Mouse (Mus musculus) kidney, postnatal 14 days (tissue): ENCODE results near the gene Gm13276.
A peak's percentile ranks its signal among the peaks of the same experiment; 100 is the strongest.
"Not testable (repeated sequence)": the region's sequence is repeated elsewhere in the genome, so short reads cannot be mapped to it uniquely, and the experiment has no call there.

Experiments used
- DNase-seq: peaks from one replicate; pipeline ENCODE4 v3.0.0; 2022; ENCODE audit warnings: mixed read lengths

Gene Gm13276

GRCm38 (mm10) chr4:88785409-88785808, at the start of gene Gm13276:
Gene Gm13276, plus strand, starts transcription at chr4:88785709.
- DNase-seq, result not testable (repeated sequence)

DNA sequence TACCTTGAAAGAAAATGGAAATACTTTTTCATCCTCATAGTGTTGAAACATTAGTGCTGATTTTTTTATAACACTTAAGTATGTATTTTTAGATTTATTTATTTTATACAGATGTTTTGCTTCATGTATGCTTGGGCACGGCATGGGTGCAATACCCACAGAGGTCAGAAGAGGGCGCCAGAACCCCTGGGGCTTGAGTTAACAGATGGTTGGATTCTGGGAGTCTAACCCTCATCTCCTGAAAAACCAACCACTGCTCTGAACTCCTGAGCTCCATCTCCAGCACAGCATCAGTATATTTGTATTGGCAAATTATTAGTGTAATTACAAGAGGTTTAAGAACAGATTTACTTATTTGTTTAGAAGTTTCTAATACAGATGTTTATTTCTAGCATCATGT, 47.0 kb upstream of the Gm13276 start:
- DNase-seq, result peak; percentile 71

- no peak for DNase-seq
These were observed 46.5 kb upstream of the Gm13276 start for GRCm38 (mm10) chr4:88739036-88739435.

DNA sequence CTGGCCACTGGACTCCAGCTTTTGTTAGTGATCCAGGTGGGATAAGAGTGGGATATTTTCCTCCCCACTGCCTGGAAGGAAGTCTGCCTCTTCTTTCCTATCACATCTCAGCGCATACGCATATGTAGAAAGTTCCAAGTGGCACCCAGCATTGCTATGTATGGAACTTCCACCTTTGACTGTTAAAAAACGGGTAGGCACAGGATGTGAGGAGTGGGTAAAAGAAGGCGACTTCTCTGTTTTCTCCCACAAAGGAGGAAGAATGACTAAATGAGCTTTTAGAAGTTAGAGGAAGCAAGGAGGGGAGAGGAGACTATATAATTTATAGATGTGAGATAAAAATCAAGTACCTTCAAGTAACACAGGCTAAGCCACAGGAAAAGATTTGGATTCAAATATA, 44.1 kb upstream of the Gm13276 start:
- DNase-seq, result no peak

- DNase-seq, result no peak
These were observed 42.6 kb upstream of the Gm13276 start for GRCm38 (mm10) chr4:88742771-88743371.

GRCm38 (mm10) chr4:88744207-88744606, 41.3 kb upstream of the Gm13276 start:
- no peak for DNase-seq

DNA sequence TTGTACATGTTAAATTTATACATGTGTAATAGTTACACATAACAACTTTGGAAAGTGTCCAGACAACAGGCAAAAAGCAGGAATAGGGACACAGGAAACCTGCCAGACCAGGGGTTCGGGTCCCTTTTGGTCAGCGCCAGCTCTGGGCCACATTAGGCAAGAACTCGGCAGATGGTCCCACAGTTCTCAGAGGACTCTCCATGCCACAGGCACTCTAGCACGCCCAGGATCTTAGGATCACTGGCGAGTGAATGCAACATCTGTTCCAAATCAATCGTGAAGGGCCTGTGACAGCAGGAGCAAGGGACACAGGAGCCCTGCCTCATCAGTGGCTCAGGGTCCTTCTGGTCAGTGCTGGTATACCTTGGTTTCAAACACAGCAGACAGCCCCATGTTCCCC, 35.6 kb upstream of the Gm13276 start:
- no peak for DNase-seq

DNA sequence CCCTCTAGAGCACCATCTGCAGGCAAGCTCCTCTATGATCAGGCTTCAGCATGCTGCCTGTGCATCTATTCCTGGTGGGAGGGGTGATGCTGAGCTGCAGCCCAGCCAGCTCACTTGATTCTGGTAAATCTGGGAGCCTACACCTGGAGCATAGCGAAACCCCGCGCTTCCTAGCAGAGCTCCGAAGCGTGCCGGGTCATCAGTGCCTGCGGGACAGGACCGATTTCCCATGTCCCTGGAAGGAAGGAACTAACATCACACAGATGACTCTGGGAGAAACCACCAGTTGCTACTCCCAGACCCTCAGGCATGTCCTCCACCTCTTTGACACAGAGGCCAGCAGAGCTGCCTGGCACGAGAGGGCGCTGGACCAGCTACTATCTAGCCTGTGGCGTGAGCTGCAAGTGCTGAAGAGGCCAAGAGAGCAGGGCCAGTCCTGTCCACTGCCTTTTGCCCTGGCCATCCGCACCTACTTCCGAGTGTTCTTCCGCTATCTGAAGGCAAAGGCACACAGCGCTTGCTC, 30.6 kb upstream of the Gm13276 start, which contains the start of gene Gm13271:
Gm13271 (plus strand) TSS at position 51 of the 523 bp plus-strand sequence.
- peak; percentile 53 for DNase-seq

DNA sequence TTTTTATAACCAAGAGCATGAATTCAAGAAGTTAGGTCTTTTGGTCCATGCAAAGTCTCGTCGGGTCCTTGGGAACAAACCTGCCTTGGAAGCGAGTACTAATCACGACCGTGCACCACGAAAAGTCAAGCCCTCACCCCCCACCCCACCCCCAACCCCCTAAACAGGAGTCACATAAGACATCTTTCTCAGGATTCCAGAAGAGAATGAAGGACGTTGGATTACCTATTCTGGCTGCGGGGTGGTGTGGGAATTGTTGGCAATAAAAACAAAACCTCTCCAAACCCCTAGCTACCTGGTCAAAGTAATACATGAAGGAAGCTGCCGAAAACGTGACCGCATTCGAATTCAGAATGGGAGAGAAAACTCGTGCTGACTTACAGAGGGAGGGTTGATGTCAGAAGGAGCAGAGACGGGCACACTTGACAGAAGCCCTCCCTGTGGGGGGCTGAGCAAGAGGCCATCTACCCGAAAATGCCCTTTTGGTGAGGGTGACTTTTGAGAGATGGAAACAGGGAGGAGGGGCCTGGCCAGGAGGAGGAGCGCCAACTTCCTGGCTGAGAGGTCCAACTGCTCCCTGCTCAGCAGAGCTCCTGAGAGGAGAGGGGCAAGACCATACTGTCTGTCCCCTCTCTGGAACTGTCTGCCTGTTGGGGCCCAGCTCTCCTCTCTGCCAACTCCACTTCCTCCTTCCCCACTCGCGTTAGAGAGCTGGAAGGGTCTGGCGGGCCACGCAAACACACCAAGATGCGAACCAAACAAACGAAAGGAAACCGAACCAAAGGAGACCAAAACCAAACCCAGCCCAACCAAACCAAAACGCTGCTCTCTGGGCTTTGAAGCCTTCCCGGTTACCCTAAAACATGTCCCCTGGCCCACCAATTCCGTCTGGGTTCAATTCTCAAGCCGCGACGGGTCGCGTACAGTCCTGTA, 28.7 kb upstream of the Gm13276 start:
- not testable (repeated sequence) for DNase-seq

GRCm38 (mm10) chr4:88757628-88758031, 27.9 kb upstream of the Gm13276 start:
- peak; percentile 90 for DNase-seq

DNA sequence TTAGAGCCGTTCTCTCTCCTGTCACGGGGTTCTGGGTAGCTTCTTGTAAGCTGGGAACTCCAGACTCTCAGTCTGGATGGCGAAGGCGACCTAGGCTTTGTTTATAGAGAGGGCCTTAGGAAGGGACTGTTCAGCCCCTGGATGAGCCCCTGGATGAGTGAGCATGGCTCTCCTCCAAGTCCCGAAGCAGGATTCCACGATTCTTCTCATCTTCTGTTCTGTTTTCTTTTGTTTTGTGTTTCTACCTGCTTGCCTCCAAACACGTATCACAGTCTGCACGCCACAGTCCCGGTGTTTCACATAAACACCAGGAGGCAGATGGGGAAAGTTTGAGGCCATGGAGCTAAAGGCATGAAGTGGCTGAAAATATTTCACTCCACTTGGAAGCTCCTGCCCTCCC, 26.8 kb upstream of the Gm13276 start:
- DNase-seq, result not testable (repeated sequence)

DNA sequence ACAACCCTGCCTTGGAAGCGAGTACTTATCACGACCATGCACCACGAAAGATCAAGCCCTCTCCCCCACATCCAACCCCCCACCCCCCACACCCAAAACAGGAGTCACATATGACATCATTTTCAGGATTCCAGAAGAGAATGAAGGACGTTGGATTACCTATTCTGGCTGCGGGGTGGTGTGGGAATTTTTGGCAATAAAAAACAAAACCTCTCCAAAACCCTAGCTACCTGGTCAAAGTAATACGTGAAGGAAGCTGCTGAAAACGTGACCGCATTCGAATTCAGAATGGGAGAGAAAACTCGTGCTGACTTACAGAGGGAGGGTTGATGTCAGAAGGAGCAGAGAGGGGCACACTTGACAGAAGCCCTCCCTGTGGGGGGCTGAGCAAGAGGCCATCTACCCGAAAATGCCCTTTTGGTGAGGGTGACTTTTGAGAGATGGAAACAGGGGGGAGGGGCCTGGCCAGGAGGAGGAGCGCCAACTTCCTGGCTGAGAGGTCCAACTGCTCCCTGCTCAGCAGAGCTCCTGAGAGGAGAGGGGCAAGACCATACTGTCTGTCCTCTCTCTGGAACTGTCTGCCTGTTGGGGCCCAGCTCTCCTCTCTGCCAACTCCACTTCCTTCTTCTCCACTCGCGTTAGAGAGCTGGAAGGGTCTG, 25.8 kb upstream of the Gm13276 start, which contains the start of gene Gm13283:
Gm13283 (plus strand) TSS at position 510 of the 659 bp plus-strand sequence.
- peak; percentile 24 for DNase-seq

DNA sequence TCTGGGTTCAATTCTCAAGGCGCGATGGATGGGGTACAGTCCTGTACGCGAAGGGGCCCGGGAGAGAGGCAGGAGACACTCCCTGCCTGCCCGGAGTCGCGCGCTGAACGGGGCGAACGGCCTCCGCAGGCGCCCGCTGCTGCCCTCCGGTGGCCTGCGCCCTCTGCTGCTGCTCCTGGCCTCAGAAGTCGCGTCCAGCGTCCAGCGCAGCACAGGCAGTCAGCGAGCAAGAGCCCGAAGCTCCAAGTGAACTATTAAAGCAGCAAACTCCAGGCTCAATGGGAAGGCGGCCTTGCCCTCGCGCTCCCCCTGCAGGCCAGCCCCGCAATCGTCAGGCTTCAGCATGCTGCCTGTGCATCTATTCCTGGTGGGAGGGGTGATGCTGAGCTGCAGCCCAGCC, 25.1 kb upstream of the Gm13276 start:
- peak; percentile 88 for DNase-seq

- peak; percentile 66 for DNase-seq
These were observed 23.7 kb upstream of the Gm13276 start for GRCm38 (mm10) chr4:88761776-88762175.

- peak; percentile 16 for DNase-seq
These were observed 23.2 kb upstream of the Gm13276 start for GRCm38 (mm10) chr4:88762341-88762740.

DNA sequence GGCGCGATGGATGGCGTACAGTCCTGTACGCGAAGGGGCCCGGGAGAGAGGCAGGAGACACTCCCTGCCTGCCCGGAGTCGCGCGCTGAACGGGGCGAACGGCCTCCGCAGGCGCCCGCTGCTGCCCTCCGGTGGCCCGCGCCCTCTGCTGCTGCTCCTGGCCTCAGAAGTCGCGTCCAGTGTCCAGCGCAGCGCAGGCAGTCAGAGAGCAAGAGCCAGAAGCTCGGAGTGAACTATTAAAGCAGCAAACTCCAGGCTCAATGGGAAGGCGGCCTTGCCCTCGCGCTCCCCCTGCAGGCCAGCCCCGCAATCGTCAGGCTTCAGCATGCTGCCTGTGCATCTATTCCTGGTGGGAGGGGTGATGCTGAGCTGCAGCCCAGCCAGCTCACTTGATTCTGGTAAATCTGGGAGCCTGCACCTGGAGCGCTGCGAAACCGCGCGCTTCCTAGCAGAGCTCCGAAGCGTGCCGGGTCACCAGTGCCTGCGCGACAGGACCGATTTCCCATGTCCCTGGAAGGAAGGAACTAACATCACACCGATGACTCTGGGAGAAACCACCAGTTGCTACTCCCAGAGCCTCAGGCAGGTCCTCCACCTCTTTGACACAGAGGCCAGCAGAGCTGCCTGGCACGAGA, 22.0 kb upstream of the Gm13276 start:
- peak; percentile 78 for DNase-seq

GRCm38 (mm10) chr4:88773534-88773933, 12.0 kb upstream of the Gm13276 start, which contains the start of gene Gm13290:
Gene Gm13290, plus strand, starts transcription at chr4:88773834.
- not testable (repeated sequence) for DNase-seq

DNA sequence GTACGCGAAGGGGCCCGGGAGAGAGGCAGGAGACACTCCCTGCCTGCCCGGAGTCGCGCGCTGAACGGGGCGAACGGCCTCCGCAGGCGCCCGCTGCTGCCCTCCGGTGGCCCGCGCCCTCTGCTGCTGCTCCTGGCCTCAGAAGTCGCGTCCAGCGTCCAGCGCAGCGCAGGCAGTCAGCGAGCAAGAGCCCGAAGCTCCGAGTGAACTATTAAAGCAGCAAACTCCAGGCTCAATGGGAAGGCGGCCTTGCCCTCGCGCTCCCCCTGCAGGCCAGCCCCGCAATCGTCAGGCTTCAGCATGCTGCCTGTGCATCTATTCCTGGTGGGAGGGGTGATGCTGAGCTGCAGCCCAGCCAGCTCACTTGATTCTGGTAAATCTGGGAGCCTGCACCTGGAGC, 8.9 kb upstream of the Gm13276 start, which contains the start of gene Gm13289:
Gm13289 (plus strand) TSS at position 301 of the 400 bp plus-strand sequence.
- not testable (repeated sequence) for DNase-seq

GRCm38 (mm10) chr4:88779550-88779949, 6.0 kb upstream of the Gm13276 start, which contains the start of gene Gm13272:
Gene Gm13272, plus strand, starts transcription at chr4:88779850.
- DNase-seq, result not testable (repeated sequence)

DNA sequence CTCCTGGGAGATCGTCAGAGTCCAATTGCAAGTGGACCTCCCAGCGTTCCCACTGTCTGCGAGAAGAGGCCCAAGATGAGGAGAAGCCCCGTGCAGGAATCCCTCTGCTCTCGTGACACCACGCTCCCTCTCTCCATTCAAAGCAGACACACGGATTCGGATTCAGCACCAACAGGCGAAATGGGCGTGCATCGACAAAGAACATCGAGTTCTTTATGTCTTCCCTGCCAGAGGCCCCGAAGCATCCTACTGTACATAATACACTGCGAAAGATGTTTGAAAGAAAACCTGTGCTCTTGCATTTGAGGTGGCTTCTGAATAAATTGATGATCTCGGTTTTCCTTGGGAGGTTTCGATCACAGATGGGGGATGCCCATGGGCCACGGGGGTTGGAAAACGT, 5.2 kb upstream of the Gm13276 start:
- not testable (repeated sequence) for DNase-seq

GRCm38 (mm10) chr4:88781831-88782230, 3.7 kb upstream of the Gm13276 start, which contains the start of gene Ifnz:
Gene Ifnz, plus strand, starts transcription at chr4:88782131.
- DNase-seq, result not testable (repeated sequence)

GRCm38 (mm10) chr4:88782335-88782734, 3.2 kb upstream of the Gm13276 start:
- not testable (repeated sequence) for DNase-seq
